Mouse (Mus musculus) embryonic fibroblast, embryonic 13.5 days (primary cell): ENCODE data around the gene Dpp6.

Source experiments
- CTCF ChIP-seq: IDR thresholded peaks from 2 replicates; pipeline ENCODE4 v1.5.1; 2011; ENCODE audit warnings: mild to moderate bottlenecking, control low read depth, low read length, moderate library complexity, borderline replicate concordance; ENCODE audit not compliant: insufficient read depth
- POLR2A ChIP-seq: IDR thresholded peaks from 2 replicates; pipeline ENCODE4 v1.6.1; 2011; ENCODE audit warnings: low read depth, mild to moderate bottlenecking, control low read depth, low read length, moderate library complexity

GRCm38 (mm10) chr5:26918763-26919162, 101.8 kb downstream of the Dpp6 start:
- no peak for TF ChIP-seq POLR2A
- TF ChIP-seq CTCF = no peak
